Mouse (Mus musculus) forebrain, embryonic 11.5 days (tissue): ENCODE measurements around the gene Cbln1. TPM values are rescaled to one million over a fixed set of nuclear protein-coding genes. Genes with fewer than 3 reads are reported as not detected.

ENCODE experiments used
- ATAC-seq: fragments of 200-750 bp; cut with Nextera tagmentation; replicated peaks from 2 replicates; pipeline ENCODE4 v1.8.0; 2017; ENCODE audit warnings: moderate TSS enrichment; ENCODE audit not compliant: low FRiP score
- DNase-seq: peaks from one replicate; pipeline ENCODE4 v3.0.0-alpha.2; 2017; ENCODE audit warnings: low spot score
- H3K27ac ChIP-seq: fragments of 300-500 bp; sonication (generic); 2 replicates; pipeline ENCODE4 v1.5.1; 2014; ENCODE audit warnings: low read depth, low read length
- H3K27me3 ChIP-seq: fragments of 300-500 bp; sonication (generic); 2 replicates; pipeline ENCODE4 v1.6.1; 2014; ENCODE audit warnings: mild to moderate bottlenecking, low read length, mixed read lengths; ENCODE audit not compliant: control insufficient read depth, insufficient read depth
- H3K36me3 ChIP-seq: fragments of 300-500 bp; sonication (generic); 2 replicates; pipeline ENCODE4 v1.6.1; 2014; ENCODE audit warnings: mild to moderate bottlenecking, low read length, moderate library complexity, mixed read lengths; ENCODE audit not compliant: control insufficient read depth, insufficient read depth
- H3K4me1 ChIP-seq: fragments of 300-500 bp; sonication (generic); replicated peaks from 2 replicates; pipeline ENCODE4 v1.6.1; 2014; ENCODE audit warnings: low read length, mixed read lengths; ENCODE audit not compliant: control insufficient read depth, insufficient read depth
- H3K4me2 ChIP-seq: fragments of 300-500 bp; sonication (generic); 2 replicates; pipeline ENCODE4 v1.6.1; 2014; ENCODE audit warnings: low read depth, mild to moderate bottlenecking, low read length, moderate library complexity, mixed read lengths; ENCODE audit not compliant: severe bottlenecking
- H3K4me3 ChIP-seq: fragments of 300-500 bp; sonication (generic); 2 replicates; pipeline ENCODE4 v1.5.1; 2014; ENCODE audit warnings: low read depth, low read length
- H3K9ac ChIP-seq: fragments of 300-500 bp; sonication (generic); 2 replicates; pipeline ENCODE4 v1.6.1; 2014; ENCODE audit warnings: low read length
- H3K9me3 ChIP-seq: fragments of 300-500 bp; sonication (generic); 2 replicates; pipeline ENCODE4 v1.6.1; 2016; ENCODE audit warnings: low read length, mixed read lengths; ENCODE audit not compliant: control insufficient read depth
- WGBS: fragments of 180-500 bp; shearing (Covaris S2); extraction: QIAGEN DNeasy Blood & Tissue Kit; methylation state at CpG from one replicate; pipeline ENCODE4 v1.1.7; 2014; 5-methylcytosine and 5-hydroxymethylcytosine counted together
- polyA plus RNA-seq: library from polyadenylated mRNA; unstranded; fragments of >200 nt; fragmentation: Nextera tagmentation; extraction: Ambion mirVana; gene quantifications from 2 replicates; pipeline ENCODE4 v1.2.1, GENCODE M21; 2014

Gene Cbln1
- polyA plus RNA-seq, 1 experiment from 2014 or later, result 9.9 TPM

DNA sequence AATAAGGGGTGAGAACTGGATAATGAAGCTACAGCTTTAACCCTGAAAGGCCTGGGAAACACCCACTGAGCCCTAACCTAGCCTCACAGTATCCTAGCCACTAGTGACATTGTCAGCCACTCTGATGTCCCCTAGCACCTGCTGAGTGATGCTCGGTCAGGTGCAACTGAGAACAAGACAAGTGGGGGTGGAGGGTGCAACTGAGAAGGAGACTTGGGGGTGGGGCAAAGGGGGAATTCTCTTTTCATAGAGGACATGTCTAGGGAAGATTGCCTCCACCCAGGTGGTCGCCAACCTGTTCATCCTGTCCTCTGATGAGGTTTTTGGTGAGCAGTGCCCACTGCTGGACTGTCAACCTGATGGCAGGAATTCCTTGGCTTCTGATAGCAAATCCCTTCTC, 1.5 kb upstream of the Cbln1 start:
- Histone ChIP-seq H3K4me2 (peak overlapping the region; percentile 95; the same call in 1 of the 2 replicates), H3K36me3 (no peaks in the 10 kb centered on the region), H3K27me3 (peaks cover 35% of the 10 kb centered on the region), H3K4me3 (peak overlapping the region; percentile 57; the same call in 1 of the 2 replicates), H3K27ac (no peak overlapping the region), H3K9me3 (no peaks in the 10 kb centered on the region), H3K4me1 (peaks cover 11% of the 10 kb centered on the region; the same call in 1 of the 2 replicates), H3K9ac (no peak overlapping the region)
- DNase-seq (no peak), ATAC-seq (no peak)
- WGBS, result 31% methylated on average over 2 of the region's 2 CpGs

DNA sequence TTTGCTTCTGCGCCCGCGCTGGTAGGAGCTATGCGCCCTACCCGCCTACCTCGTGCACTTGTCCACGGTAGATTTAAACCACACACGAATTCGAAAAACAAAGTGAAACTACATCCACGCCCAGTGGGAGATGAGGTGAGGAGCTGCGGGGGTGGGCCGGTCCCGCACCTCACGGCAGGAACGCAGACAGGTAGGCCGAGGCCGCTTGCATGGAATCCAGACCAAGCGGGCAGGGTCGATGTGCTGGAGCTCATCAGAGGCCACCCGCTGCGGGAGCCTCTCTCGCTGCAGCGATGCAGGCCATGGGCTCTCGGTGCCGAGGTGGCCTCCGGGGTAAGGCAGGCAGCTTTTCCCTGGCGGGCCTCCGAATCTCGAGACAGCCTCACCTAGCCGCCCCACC, 905 bp upstream of the Cbln1 start:
- peak overlapping the region; percentile 44 for H3K9ac ChIP-seq
- peak overlapping the region; percentile 95 for H3K4me2 ChIP-seq
- no peaks in the 10 kb centered on the region for H3K36me3 ChIP-seq
- ATAC-seq (no peak; the same call in 1 of the 2 replicates), DNase-seq (peak; percentile 74)
- peaks cover 40% of the 10 kb centered on the region for H3K27me3 ChIP-seq
- no peak overlapping the region for H3K27ac ChIP-seq
- H3K4me1 ChIP-seq, result peaks cover 15% of the 10 kb centered on the region; the same call in 1 of the 2 replicates
- peak overlapping the region; percentile 57 for H3K4me3 ChIP-seq
- WGBS, result under 1% methylated on average over 30 of the region's 30 CpGs
- no peaks in the 10 kb centered on the region for H3K9me3 ChIP-seq

DNA sequence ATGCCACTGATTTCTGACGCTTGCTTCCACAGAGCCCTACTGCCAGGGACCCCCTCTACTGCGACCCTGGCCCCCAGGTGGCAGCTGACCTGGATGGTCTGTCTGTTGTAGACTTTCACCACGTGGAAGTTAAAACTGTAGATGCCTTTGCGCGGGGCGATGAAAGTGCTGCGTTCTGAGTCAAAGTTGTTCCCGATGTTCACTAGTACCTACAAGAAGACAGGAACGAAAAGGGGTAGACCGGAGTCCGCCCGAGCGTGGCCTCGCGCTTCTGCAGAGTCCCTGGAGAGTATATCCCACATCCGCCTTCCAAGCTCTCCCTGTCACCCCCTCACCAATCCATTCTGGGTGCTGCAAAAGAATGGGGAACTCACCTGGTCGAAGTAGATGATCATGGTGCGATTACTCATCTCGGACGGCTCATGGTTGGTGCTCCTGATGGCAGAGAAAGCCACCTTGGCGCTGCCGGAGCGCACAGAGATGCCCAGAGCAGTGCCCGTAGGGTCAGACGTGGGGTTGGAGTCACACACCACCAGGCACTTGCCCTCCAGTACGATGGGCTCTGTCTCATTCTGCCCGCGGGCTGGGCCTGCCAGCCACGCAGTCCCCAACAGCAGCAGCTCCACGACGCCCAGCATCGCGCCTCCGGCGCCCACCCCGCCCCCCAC, 672 bp downstream of the Cbln1 start:
- 1% methylated on average over 34 of the region's 36 CpGs for WGBS
- H3K4me2 ChIP-seq, result peak overlapping the region; percentile 83
- peak; percentile 51; the same call in 1 of the 2 replicates for ATAC-seq
- H3K9ac ChIP-seq, result peak overlapping the region; percentile 62
- H3K4me1 ChIP-seq, result peaks cover 15% of the 10 kb centered on the region; the same call in 1 of the 2 replicates
- peak overlapping the region; percentile 57 for H3K4me3 ChIP-seq
- H3K36me3 ChIP-seq, result no peaks in the 10 kb centered on the region
- no peaks in the 10 kb centered on the region for H3K9me3 ChIP-seq
- peak; percentile 71 for DNase-seq
- peaks cover 51% of the 10 kb centered on the region for H3K27me3 ChIP-seq
- 0 out of 2 replicates have a peak overlapping the region, but pooled peaks have one; percentile 20 for H3K27ac ChIP-seq

DNA sequence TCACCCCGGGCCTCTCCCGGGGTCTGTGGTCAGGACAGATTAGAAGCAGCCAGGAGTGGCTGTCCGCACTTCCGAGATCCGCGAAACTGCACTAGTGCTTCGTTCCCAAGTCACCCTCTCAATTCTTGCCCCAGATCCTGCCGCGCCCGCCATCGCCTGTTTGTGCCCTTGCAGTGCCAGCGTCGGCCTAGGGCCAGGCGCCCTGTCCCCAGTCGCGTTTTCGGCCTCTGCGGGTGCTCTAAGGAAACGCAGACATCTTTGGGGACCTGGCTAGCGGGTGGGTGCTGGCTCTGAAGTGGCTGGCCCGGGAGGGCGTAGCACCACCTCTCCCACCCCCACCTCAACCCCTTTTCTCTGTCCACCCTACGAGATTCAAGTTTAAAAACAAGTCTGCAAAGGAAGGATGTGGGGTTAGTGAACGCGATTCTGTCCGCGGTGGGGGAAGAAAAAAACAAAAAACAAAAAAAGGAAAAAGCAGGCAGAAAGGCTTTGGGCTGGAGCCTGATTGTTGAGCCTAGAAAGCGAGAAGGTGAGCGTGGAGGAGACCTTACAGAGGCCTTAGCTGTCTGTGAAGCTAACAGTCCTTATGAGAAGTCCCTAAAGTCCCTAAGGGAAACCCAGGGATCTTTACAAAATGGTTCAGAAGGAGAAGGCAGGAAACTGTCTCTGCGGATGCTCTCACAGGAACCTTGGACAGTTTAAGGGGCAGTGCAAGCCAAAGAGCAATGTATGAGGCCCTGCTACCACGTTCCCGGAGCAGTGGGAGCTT, 1.4 kb downstream of the Cbln1 start:
- Histone ChIP-seq H3K36me3 (no peaks in the 10 kb centered on the region), H3K9ac (peak overlapping the region; percentile 27; the same call in 1 of the 2 replicates), H3K27ac (no peak overlapping the region), H3K4me2 (peak overlapping the region; percentile 83), H3K4me1 (peaks cover 15% of the 10 kb centered on the region; the same call in 1 of the 2 replicates), H3K4me3 (peak overlapping the region; percentile 57), H3K9me3 (no peaks in the 10 kb centered on the region), H3K27me3 (peaks cover 55% of the 10 kb centered on the region)
- under 1% methylated on average over 32 of the region's 32 CpGs for WGBS
- ATAC-seq, result no peak
- peak; percentile 72 for DNase-seq

DNA sequence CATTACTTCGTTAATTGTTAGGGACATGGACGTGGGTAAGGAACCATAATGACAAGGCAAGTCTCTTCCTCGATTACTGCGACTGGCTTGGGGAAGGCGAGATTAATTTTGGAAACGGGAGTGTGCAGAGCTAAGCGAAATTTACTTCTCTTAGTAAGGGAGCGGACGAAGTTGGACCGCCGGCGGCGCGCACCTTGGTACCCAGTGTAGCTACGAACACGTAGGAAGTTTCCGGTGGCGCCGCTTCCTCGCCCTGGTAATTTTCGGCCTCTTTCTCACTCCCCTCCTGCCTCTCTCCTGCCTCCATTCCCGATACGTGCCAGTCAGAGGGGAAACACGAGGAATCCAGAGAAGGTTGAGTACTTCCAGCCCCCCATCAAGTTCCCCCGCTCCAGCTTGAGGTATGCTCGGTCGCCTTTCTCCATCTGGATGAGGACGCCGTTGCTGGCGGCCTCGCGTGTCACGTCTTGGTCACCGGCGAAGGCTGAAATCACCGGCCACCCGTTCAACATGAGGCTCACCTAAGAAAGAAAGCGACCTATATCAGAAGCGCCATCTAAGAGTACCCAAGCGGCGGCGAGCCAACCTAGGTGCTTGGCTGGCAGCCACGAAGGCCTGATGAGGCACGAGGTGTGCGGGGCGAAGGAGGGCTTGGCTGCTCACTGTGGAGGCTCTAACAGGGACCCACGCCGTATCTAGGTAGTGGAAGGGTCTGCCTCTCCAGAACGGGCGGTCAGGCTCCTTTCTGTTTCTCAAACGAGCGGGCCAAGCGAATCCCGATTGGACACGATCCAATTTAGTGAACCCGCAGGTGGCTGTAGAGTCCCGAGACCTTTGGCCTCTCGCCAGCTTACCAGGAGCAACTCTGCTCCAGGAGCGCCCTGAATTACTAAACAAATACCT, 2.2 kb downstream of the Cbln1 start:
- Histone ChIP-seq H3K36me3 (no peaks in the 10 kb centered on the region), H3K4me2 (peak overlapping the region; percentile 31), H3K27me3 (peaks cover 55% of the 10 kb centered on the region), H3K27ac (no peak overlapping the region), H3K9ac (no peak overlapping the region), H3K4me1 (peaks cover 15% of the 10 kb centered on the region; the same call in 1 of the 2 replicates), H3K4me3 (peak overlapping the region; percentile 22), H3K9me3 (no peaks in the 10 kb centered on the region)
- under 1% methylated on average over 59 of the region's 59 CpGs for WGBS
- DNase-seq, result peak; percentile 62
- ATAC-seq, result no peak

DNA sequence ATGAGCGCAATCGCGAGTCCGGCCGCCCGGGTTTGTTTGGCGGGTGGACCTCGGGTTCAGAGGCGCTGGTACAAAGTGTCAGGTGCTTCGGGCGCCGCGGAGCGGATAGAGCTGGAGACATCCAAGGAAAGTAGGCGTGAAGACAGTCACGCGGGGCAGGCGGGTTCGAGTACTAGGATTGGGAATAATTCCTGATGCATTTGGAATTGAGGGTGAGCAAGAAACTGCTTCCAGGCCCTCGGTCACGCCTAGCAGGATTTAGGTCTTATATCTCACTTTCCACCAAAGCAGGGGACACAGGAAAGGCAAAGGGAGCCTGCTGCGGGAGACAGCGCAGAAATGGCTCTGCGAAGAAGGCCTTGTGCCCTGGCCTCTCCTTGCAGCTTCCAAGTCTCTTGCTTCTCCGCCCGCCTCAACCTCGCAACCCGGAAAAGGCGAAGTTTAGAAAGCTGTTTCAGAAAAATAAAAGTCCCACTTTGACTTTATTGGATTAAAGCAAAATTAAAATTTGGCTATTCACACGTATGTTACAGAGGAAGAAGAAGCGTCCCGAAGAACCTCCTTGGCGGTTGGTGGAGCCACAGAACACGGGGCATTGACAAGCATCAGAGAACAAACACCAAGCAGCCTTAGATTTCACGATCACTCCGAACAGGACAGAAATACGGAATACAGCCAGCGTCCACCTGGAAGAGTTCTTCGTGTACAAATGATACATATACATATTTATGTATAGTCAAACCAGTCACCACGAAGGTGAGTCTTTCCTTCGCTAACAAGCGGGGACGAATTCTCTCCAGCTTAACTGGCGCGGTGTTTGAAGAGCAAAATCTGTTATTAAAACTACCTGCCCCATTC, 3.2 kb downstream of the Cbln1 start:
- Histone ChIP-seq H3K4me2 (peak overlapping the region; percentile 44), H3K4me3 (peak overlapping the region; percentile 25), H3K4me1 (peaks cover 15% of the 10 kb centered on the region; the same call in 1 of the 2 replicates), H3K9me3 (no peaks in the 10 kb centered on the region), H3K27me3 (peaks cover 50% of the 10 kb centered on the region), H3K9ac (no peak overlapping the region), H3K36me3 (no peaks in the 10 kb centered on the region), H3K27ac (no peak overlapping the region)
- ATAC-seq (no peak), DNase-seq (no peak)
- WGBS, result 2% methylated on average over 45 of the region's 45 CpGs

DNA sequence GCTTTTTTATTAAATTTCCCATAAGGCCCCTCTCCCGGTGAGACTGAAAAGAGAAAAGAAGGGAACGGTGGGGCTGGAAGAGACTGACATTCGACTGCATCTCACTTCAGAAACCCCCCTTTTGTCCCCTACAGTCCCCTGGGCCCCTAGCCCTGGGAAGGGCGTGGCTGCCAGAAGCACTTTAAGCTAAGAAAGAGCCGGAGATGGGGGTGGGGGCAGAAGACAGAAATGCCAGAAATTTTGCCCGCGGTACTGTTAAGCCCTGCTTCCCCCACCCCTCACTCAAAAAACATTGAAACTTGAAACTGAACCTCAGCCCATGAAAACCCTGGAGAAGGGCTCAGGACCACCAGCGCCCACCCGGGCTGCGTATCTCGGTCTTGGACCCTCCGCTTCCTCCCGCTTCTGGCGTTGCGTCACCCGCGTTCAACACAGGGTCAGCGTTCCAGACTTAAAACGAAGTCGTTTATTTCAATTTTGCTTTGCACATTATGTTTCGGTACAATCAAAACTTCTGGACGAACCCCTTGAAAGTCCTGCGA, 3.9 kb downstream of the Cbln1 start:
- peak overlapping the region; percentile 25 for H3K4me3 ChIP-seq
- H3K4me1 ChIP-seq, result peaks cover 15% of the 10 kb centered on the region; the same call in 1 of the 2 replicates
- under 1% methylated on average over 23 of the region's 23 CpGs for WGBS
- ATAC-seq (no peak), DNase-seq (no peak)
- peaks cover 45% of the 10 kb centered on the region for H3K27me3 ChIP-seq
- no peak overlapping the region for H3K9ac ChIP-seq
- H3K4me2 ChIP-seq, result peak overlapping the region; percentile 44
- no peaks in the 10 kb centered on the region for H3K9me3 ChIP-seq
- no peaks in the 10 kb centered on the region for H3K36me3 ChIP-seq
- H3K27ac ChIP-seq, result no peak overlapping the region
